Mouse (Mus musculus): Measurements from ENCODE around the gene Dda1.

DNA sequence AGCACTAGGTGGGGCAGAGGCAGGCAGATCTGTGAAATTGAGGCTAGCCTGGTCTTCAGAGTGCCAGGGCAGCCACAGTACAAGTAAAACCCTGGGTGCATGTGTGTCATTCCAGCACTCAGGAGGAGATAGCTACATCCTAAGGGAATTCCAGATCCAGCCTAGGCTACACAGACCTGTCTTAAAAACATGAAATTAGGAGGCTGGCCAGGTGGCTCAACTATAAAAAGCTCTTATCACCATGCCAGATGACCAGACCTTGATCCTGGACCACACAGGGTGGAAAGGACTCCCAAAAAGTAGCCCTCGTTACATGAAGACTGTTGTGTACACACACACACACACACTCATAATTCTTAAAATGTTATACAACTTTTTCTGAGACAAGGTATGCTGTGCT is 998 bp upstream of the Dda1 start:
- no peak for TF ChIP-seq CTCF (conservative IDR thresholded peaks at IDR 0.05; ENCODE audit: low read length)
- no peak for TF ChIP-seq NANOG (IDR thresholded peaks at IDR 0.05; ENCODE audit: borderline replicate concordance, low read length)
- TF ChIP-seq POU5F1 (IDR thresholded peaks at IDR 0.05; ENCODE audit: borderline replicate concordance, low read length), result no peak
